Mouse (Mus musculus) ES-Bruce4 (cell line): ENCODE measurements at regions not wholly inside any gene's neighbourhood (a gene's known extent, or its start where the extent isn't known, plus 50 kb on each side); places are given as distances from the start of the nearest gene placed in this dataset.

Experiments used
- H3K27ac ChIP-seq: 2 replicates; pipeline ENCODE4 v1.5.1; 2012; ENCODE audit warnings: low read length, inconsistent platforms; ENCODE audit not compliant: insufficient read depth
- H3K27me3 ChIP-seq: 2 replicates; pipeline ENCODE4 v1.6.1; 2012; ENCODE audit warnings: mild to moderate bottlenecking, low read length, inconsistent platforms; ENCODE audit not compliant: control insufficient read depth, poor library complexity, insufficient read depth, severe bottlenecking
- H3K36me3 ChIP-seq: 2 replicates; pipeline ENCODE4 v1.6.1; 2012; ENCODE audit warnings: inconsistent platforms, mild to moderate bottlenecking, low read length, moderate library complexity; ENCODE audit not compliant: control insufficient read depth, poor library complexity, insufficient read depth, severe bottlenecking
- H3K4me1 ChIP-seq: one replicate; pipeline ENCODE4 v1.8.1; 2011; ENCODE audit warnings: low read length; ENCODE audit not compliant: control insufficient read depth, insufficient read depth
- H3K4me3 ChIP-seq: 2 replicates; pipeline ENCODE4 v1.5.1; 2011; ENCODE audit warnings: low read depth, mild to moderate bottlenecking, low read length
- H3K9ac ChIP-seq: 2 replicates; pipeline ENCODE4 v1.6.1; 2012; ENCODE audit warnings: low read depth, mild to moderate bottlenecking, inconsistent platforms; ENCODE audit not compliant: poor library complexity, severe bottlenecking
- H3K9me3 ChIP-seq: replicated peaks from 2 replicates; pipeline ENCODE4 v1.6.1; 2012; ENCODE audit warnings: mild to moderate bottlenecking, low read length, inconsistent platforms; ENCODE audit not compliant: control insufficient read depth, poor library complexity, insufficient read depth, severe bottlenecking
- CTCF ChIP-seq: IDR thresholded peaks from one replicate; pipeline ENCODE4 v1.8.1; 2011; ENCODE audit warnings: low read depth, low read length
- EP300 ChIP-seq: IDR thresholded peaks from 2 replicates; pipeline ENCODE4 v1.6.1; 2011; ENCODE audit warnings: low read depth, low read length; ENCODE audit not compliant: insufficient read depth
- POLR2A ChIP-seq: IDR thresholded peaks from one replicate; pipeline ENCODE4 v1.8.1; 2011; ENCODE audit warnings: low read length; ENCODE audit not compliant: insufficient read depth

DNA sequence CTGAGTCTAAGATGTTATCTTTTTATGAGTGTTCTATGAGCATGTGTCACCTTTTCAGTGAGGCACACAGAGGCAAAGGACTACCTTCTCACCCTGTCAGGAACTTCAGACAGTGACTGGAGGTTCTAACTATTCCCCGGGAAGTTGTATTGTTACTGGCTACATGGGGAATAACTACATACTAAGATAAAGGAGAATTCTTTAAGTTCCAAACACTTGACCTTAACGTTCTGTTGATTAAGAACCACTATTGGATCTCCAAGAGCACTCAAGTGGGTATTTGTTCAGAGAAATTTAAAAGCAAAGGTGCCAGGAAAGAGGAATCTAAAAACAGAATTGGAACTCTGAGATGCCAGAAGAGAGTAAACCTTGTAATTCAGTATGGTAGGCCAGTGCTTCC, 139.5 kb upstream of the Nrp1 start:
- no peak overlapping the region for H3K27ac ChIP-seq
- no peak overlapping the region for H3K4me3 ChIP-seq
- TF ChIP-seq CTCF, result no peak
- no peak for TF ChIP-seq EP300
- TF ChIP-seq POLR2A, result no peak
- H3K9ac ChIP-seq, result no peak overlapping the region
- H3K27me3 ChIP-seq, result no peaks in the 10 kb centered on the region
- H3K4me1 ChIP-seq, result no peaks in the 10 kb centered on the region
- no peaks in the 10 kb centered on the region for H3K9me3 ChIP-seq
- H3K36me3 ChIP-seq, result no peaks in the 10 kb centered on the region

DNA sequence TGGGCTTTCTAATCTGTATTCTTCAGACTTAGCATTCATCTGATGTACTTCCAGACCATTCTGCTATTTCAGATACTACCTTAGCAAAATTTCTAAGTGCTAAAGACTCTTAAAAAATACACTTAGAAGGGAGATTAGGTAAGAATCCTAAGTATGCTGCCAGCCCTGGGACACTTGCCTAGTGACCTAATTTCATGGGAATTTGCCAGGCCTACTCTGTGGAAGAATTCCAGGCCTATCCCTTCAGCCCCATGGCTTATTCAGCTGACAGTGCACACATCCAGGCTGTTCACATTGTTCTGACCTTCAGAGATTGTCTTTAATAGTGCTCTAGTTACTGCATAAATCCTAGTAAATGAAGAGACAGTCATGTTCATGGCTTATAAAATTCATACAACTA, 138.9 kb upstream of the Nrp1 start:
- Histone ChIP-seq H3K9me3 (no peaks in the 10 kb centered on the region), H3K4me3 (no peak overlapping the region), H3K4me1 (no peaks in the 10 kb centered on the region), H3K27ac (no peak overlapping the region), H3K9ac (no peak overlapping the region), H3K27me3 (no peaks in the 10 kb centered on the region), H3K36me3 (no peaks in the 10 kb centered on the region)
- TF ChIP-seq POLR2A (no peak), EP300 (no peak), CTCF (no peak)

DNA sequence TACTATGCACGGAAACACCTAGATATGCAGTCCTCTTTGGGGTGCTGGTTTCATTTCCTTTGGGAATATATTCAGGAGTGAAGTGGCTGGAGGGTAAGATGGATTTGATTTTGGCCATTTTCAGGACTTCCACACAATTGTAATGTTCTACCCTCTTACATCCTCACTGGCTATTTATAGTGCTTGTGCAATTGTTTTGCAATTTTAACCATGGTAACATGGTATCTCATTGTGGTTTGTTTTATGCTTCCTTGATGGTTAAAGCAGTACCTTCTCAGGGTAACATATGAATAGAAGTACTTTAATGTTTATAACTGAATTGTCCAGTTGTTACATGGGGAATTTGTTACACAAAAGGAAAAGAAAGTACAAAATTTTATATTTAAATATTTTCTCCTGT, 135.3 kb upstream of the Nrp1 start:
- Histone ChIP-seq H3K9ac (no peak overlapping the region), H3K9me3 (no peaks in the 10 kb centered on the region), H3K27me3 (no peaks in the 10 kb centered on the region), H3K4me1 (no peaks in the 10 kb centered on the region), H3K36me3 (no peaks in the 10 kb centered on the region), H3K27ac (no peak overlapping the region), H3K4me3 (no peak overlapping the region)
- TF ChIP-seq POLR2A, result no peak
- TF ChIP-seq EP300, result no peak
- no peak for TF ChIP-seq CTCF

DNA sequence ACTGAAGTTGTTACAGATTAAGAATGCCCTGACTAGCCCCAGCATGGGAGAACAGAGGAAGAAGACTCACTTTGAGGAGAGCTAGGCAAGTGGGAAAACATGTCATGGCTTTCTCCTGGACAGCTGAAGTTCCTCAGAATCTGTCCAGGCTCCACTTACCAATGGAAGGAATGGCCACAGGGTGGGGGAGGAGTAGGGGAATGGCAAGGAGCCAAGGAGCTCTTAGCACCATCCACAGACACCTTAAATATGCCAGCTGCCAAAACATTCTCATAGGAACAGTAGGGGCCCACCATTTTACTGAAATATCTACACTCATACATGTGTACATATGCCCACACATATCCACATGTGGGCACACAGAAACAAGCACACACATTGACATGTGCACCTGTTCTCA, 134.9 kb upstream of the Nrp1 start:
- Histone ChIP-seq H3K4me1 (no peaks in the 10 kb centered on the region), H3K9me3 (no peaks in the 10 kb centered on the region), H3K36me3 (no peaks in the 10 kb centered on the region), H3K9ac (no peak overlapping the region), H3K27me3 (no peaks in the 10 kb centered on the region), H3K27ac (no peak overlapping the region), H3K4me3 (no peak overlapping the region)
- TF ChIP-seq POLR2A (no peak), CTCF (no peak), EP300 (no peak)

DNA sequence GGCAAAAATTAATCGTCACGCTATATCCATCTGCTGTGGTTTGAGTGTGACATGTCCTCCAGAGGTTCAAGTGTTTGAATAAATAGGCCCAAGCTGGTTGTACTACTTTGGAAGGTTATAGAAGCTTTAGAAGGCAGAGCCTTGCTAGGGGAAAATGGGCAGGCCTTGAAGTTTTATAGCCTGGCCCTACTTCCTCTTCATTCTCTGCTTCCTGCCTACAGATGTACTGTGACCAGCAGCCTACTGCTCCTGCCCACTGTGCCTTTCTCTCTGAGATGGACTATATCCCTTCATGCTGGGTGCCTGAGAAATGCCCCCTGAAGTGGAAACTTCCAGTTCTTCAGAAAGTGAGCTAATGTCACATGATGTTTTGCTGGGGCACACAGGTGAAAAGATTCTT, 133.3 kb upstream of the Nrp1 start:
- H3K27me3 ChIP-seq, result no peaks in the 10 kb centered on the region
- TF ChIP-seq CTCF (no peak), EP300 (no peak), POLR2A (no peak)

DNA sequence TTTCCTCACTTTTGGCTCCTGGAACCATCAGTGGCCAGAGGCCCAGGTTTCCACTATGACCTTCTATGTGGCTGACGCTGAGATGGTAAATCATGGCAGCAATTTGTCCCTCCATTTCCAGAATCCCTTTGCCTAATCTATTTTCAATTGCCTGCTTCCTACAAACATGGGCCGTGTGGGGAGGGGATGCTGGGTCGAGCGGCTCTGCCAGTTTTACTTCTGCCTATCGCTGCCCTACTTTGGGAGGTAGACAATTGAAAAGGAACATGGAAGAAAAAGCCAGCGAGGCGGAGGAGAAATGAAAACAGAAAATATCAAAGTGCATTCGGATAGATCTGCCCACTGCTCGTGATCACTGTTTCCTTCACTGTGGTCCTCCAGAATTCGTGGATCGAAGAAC, 123.3 kb upstream of the Nrp1 start:
- H3K27me3 ChIP-seq, result no peaks in the 10 kb centered on the region
- TF ChIP-seq POLR2A (no peak), CTCF (no peak), EP300 (no peak)
- H3K4me1 ChIP-seq, result no peaks in the 10 kb centered on the region
- no peak overlapping the region for H3K4me3 ChIP-seq
- H3K9ac ChIP-seq, result no peak overlapping the region
- no peak overlapping the region for H3K27ac ChIP-seq
- no peaks in the 10 kb centered on the region for H3K36me3 ChIP-seq
- H3K9me3 ChIP-seq, result no peaks in the 10 kb centered on the region

More for the DNA sequence above, 133.3 kb upstream of the Nrp1 start:
- H3K27ac ChIP-seq, result no peak overlapping the region
- no peaks in the 10 kb centered on the region for H3K4me1 ChIP-seq
- H3K9me3 ChIP-seq, result no peaks in the 10 kb centered on the region
- no peak overlapping the region for H3K4me3 ChIP-seq
- H3K36me3 ChIP-seq, result no peaks in the 10 kb centered on the region
- H3K9ac ChIP-seq, result no peak overlapping the region
